Mouse (Mus musculus) bone marrow, adult 2 months (tissue): Measurements from ENCODE around the gene Nrde2.

Source experiments
- CTCF ChIP-seq: fragments of 200-500 bp; IDR thresholded peaks from 2 replicates; pipeline ENCODE4 v1.5.1; 2011; ENCODE audit warnings: low read length, control low read depth; ENCODE audit not compliant: control insufficient read depth, insufficient read depth
- POLR2A ChIP-seq: fragments of 200-500 bp; IDR thresholded peaks from 2 replicates; pipeline ENCODE4 v1.6.1; 2011; ENCODE audit warnings: low read depth, mild to moderate bottlenecking, control low read depth, low read length, borderline replicate concordance; ENCODE audit not compliant: control insufficient read depth

GRCm38 (mm10) chr12:100088026-100088425 lies 71.4 kb downstream of the Nrde2 start:
- no peak for TF ChIP-seq CTCF
- no peak for TF ChIP-seq POLR2A
